Mouse (Mus musculus) ovary, postnatal 14 days (tissue): ENCODE results near the gene Gpx1.
"Not testable (repeated sequence)": the region's sequence is repeated elsewhere in the genome, so short reads cannot be mapped to it uniquely, and the experiment has no call there.

Experiments used
- DNase-seq: peaks from one replicate; pipeline ENCODE4 v3.0.0; 2022; ENCODE audit warnings: low spot score

Gene Gpx1

GRCm38 (mm10) chr9:108338886-108339781 is at the start of gene Gpx1:
TSS of gene Gpx1 (plus strand) at chr9:108338903.
- peak; percentile 82 for DNase-seq

- DNase-seq: no peak
These were observed 49.4 kb upstream of the Gpx1 start for GRCm38 (mm10) chr9:108289347-108289746.

- DNase-seq: peak; percentile 76
These were observed 48.5 kb upstream of the Gpx1 start, which contains the start of gene Nicn1 for GRCm38 (mm10) chr9:108290016-108290750. TSS of gene Nicn1 (plus strand) at chr9:108290429.

GRCm38 (mm10) chr9:108290773-108291172 is 47.9 kb upstream of the Gpx1 start:
- no peak for DNase-seq

GRCm38 (mm10) chr9:108296453-108297355 is 42.0 kb upstream of the Gpx1 start, which contains the start of gene Amt:
TSS of gene Amt (plus strand) at chr9:108296853.
- no peak for DNase-seq

- no peak for DNase-seq
These were observed 36.9 kb upstream of the Gpx1 start for GRCm38 (mm10) chr9:108301853-108302252.

- no peak for DNase-seq
These were observed 34.0 kb upstream of the Gpx1 start for GRCm38 (mm10) chr9:108304716-108305115.

GRCm38 (mm10) chr9:108305170-108305569 is 33.5 kb upstream of the Gpx1 start:
- DNase-seq: no peak

GRCm38 (mm10) chr9:108305629-108306520 is 32.8 kb upstream of the Gpx1 start, which contains the start of the genes Rhoa and Tcta:
TSS of gene Rhoa (plus strand) at chr9:108306129.
TSS of gene Tcta (minus strand) at chr9:108306160.
- peak; percentile 95 for DNase-seq

GRCm38 (mm10) chr9:108306571-108306980 is 32.1 kb upstream of the Gpx1 start:
- peak; percentile 62 for DNase-seq

GRCm38 (mm10) chr9:108307021-108307807 is 31.5 kb upstream of the Gpx1 start:
- no peak for DNase-seq

- DNase-seq: no peak
These were observed 30.6 kb upstream of the Gpx1 start for GRCm38 (mm10) chr9:108308141-108308540.

- no peak for DNase-seq
These were observed 21.1 kb upstream of the Gpx1 start for GRCm38 (mm10) chr9:108317572-108317971.

GRCm38 (mm10) chr9:108318462-108318861 is 20.2 kb upstream of the Gpx1 start:
- DNase-seq: no peak

- DNase-seq: not testable (repeated sequence)
These were observed 16.6 kb upstream of the Gpx1 start for GRCm38 (mm10) chr9:108322054-108322453.

- no peak for DNase-seq
These were observed 13.9 kb upstream of the Gpx1 start for GRCm38 (mm10) chr9:108324784-108325183.

GRCm38 (mm10) chr9:108325811-108326210 is 12.9 kb upstream of the Gpx1 start:
- DNase-seq: no peak

GRCm38 (mm10) chr9:108337848-108338550 is 704 bp upstream of the Gpx1 start:
- no peak for DNase-seq

GRCm38 (mm10) chr9:108338551-108338885 is 185 bp upstream of the Gpx1 start:
- DNase-seq: no peak
